Mouse (Mus musculus) megakaryocyte progenitor cell, adult 5-6 weeks (primary cell): ENCODE results near the gene Lilra5. TPM values are rescaled to one million over a fixed set of nuclear protein-coding genes. Genes with fewer than 3 reads are reported as not detected.
"Not testable (repeated sequence)": the region's sequence is repeated elsewhere in the genome, so short reads cannot be mapped to it uniquely, and the experiment has no call there.

Experiments
- ATAC-seq: replicated peaks from 2 replicates; pipeline ENCODE4 v1.8.0; 2016; ENCODE audit warnings: mild to moderate bottlenecking, moderate TSS enrichment, inconsistent platforms; ENCODE audit not compliant: poor library complexity
- total RNA-seq, 2 experiments: library from RNA; stranded (forward) in 1 of 2; stranded (reverse) in 1 of 2; fragments of 157-497, 149-512 nt in 1 of 2; fragments of 200-1000 nt in 1 of 2; gene quantifications; 2 replicates each; pipeline versions ENCODE4 v1.2.3 to v1.2.4; 2015 to 2017

Gene Lilra5
- total RNA-seq (2015) (0.10 TPM in 1 of 2 replicates, not detected in the other), total RNA-seq (2017) (0.34 TPM in 1 of 2 replicates, not detected in the other)

GRCm38 (mm10) chr7:4237454-4237853 is at the start of gene Lilra5:
Gene Lilra5 (plus strand): TSS chr7:4237754.
- ATAC-seq: no peak

GRCm38 (mm10) chr7:4207126-4207525 is 30.4 kb upstream of the Lilra5 start:
- no peak for ATAC-seq

GRCm38 (mm10) chr7:4208626-4209025 is 28.9 kb upstream of the Lilra5 start:
- ATAC-seq: no peak

GRCm38 (mm10) chr7:4213436-4213835 is 24.1 kb upstream of the Lilra5 start:
- ATAC-seq: not testable (repeated sequence)

- no peak for ATAC-seq
These were observed 22.2 kb upstream of the Lilra5 start for GRCm38 (mm10) chr7:4215396-4215795.

GRCm38 (mm10) chr7:4215805-4216204 is 21.7 kb upstream of the Lilra5 start:
- no peak for ATAC-seq

GRCm38 (mm10) chr7:4235536-4235935 is 2.0 kb upstream of the Lilra5 start:
- no peak for ATAC-seq

- no peak for ATAC-seq
These were observed 1.6 kb downstream of the Lilra5 start for GRCm38 (mm10) chr7:4239038-4239721.

- not testable (repeated sequence) for ATAC-seq
These were observed 13.7 kb downstream of the Lilra5 start for GRCm38 (mm10) chr7:4251211-4251610.

- ATAC-seq: peak; percentile 63; the same call in 1 of the 2 replicates
These were observed 18.5 kb downstream of the Lilra5 start for GRCm38 (mm10) chr7:4256060-4256459.

GRCm38 (mm10) chr7:4260521-4260920 is 23.0 kb downstream of the Lilra5 start:
- ATAC-seq: not testable (repeated sequence)

- not testable (repeated sequence) for ATAC-seq
These were observed 34.6 kb downstream of the Lilra5 start for GRCm38 (mm10) chr7:4272106-4272505.

GRCm38 (mm10) chr7:4273874-4274273 is 36.3 kb downstream of the Lilra5 start:
- peak; percentile 81 for ATAC-seq

- ATAC-seq: not testable (repeated sequence)
These were observed 37.9 kb downstream of the Lilra5 start for GRCm38 (mm10) chr7:4275500-4275899.

GRCm38 (mm10) chr7:4292638-4293037 is 55.1 kb downstream of the Lilra5 start:
- ATAC-seq: peak; percentile 48; the same call in 1 of the 2 replicates

Other genes starting within 250 kb of the Lilra5 start
- 51.8 and 65.6 TPM in 2 replicates for gene Lair1, start 174.6 kb upstream of the Lilra5 start, total RNA-seq (2015)
- gene Lair1, start 174.6 kb upstream of the Lilra5 start, total RNA-seq (2017): 80.4 and 95.9 TPM in 2 replicates
- 0.12 and 0.39 TPM in 2 replicates for gene Ttyh1, start 118.3 kb upstream of the Lilra5 start, total RNA-seq (2015)
- 0.17 TPM in 1 of 2 replicates, not detected in the other for gene Ttyh1, start 118.3 kb upstream of the Lilra5 start, total RNA-seq (2017)
- gene Leng8, start 100.7 kb upstream of the Lilra5 start, total RNA-seq (2015): 23.2 and 36.4 TPM in 2 replicates
- gene Leng8, start 100.7 kb upstream of the Lilra5 start, total RNA-seq (2017): 19.5 and 24.1 TPM in 2 replicates
- gene Leng9, start 87.4 kb upstream of the Lilra5 start, total RNA-seq (2015): 0.72 and 1.5 TPM in 2 replicates
- 2.2 and 2.9 TPM in 2 replicates for gene Leng9, start 87.4 kb upstream of the Lilra5 start, total RNA-seq (2017)
- not detected in 2 replicates for gene Cdc42ep5, start 72.9 kb upstream of the Lilra5 start, total RNA-seq (2015)
- not detected in 2 replicates for gene Cdc42ep5, start 72.9 kb upstream of the Lilra5 start, total RNA-seq (2017)
- 0.51 and 0.79 TPM in 2 replicates for gene Ncr1, start 100.0 kb downstream of the Lilra5 start, total RNA-seq (2015)
- gene Ncr1, start 100.0 kb downstream of the Lilra5 start, total RNA-seq (2017): not detected in 2 replicates
- not detected in 2 replicates for gene Gp6, start 160.0 kb downstream of the Lilra5 start, total RNA-seq (2015)
- not detected in 2 replicates for gene Gp6, start 160.0 kb downstream of the Lilra5 start, total RNA-seq (2017)
- 3.3 and 4.7 TPM in 2 replicates for gene Rdh13, start 207.9 kb downstream of the Lilra5 start, total RNA-seq (2015)
- gene Rdh13, start 207.9 kb downstream of the Lilra5 start, total RNA-seq (2017): 16.1 and 32.6 TPM in 2 replicates
- 2.0 and 2.8 TPM in 2 replicates for gene Eps8l1, start 222.9 kb downstream of the Lilra5 start, total RNA-seq (2015)
- gene Eps8l1, start 222.9 kb downstream of the Lilra5 start, total RNA-seq (2017): 1.6 and 5.1 TPM in 2 replicates